Mouse (Mus musculus) monocyte, adult 59 days (primary cell): Measurements from ENCODE around the gene Olfr698. TPM values are rescaled to one million over a fixed set of nuclear protein-coding genes. Genes with fewer than 3 reads are reported as not detected.

Experiments used
- total RNA-seq, 2 experiments: library from RNA; stranded (reverse); gene quantifications; one replicate each; pipeline ENCODE4 v1.2.4; 2023

The Olfr698 gene
- total RNA-seq, result not detected

DNA sequence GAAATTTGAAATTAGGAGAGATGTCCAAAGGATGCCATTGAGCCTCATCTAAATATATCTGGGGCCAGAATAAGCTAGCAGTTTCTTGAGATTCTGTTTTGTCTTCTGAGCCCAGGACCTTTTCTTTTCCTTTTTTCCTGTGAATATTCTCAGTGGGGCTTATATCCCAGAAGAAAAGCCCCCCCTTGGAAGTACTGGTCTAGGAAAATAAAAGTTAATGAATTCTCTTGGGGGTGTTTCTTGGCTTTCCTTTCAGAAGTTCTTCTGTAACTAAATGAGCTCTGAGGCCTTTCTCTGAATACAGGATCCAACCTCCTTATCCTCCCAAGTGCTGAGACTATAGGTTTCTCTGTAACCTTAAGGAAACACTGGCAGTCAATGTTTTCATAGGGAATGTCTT lies at the start of gene Olfr698:
Gene Olfr698, minus strand, starts transcription at position 101 of the 400 bp plus-strand sequence.

GRCm38 (mm10) chr7:106793098-106793497 lies 37.9 kb upstream of the Olfr698 start, which contains the start of gene Olfr699:
Olfr699 (minus strand) TSS chr7:106793198.

DNA sequence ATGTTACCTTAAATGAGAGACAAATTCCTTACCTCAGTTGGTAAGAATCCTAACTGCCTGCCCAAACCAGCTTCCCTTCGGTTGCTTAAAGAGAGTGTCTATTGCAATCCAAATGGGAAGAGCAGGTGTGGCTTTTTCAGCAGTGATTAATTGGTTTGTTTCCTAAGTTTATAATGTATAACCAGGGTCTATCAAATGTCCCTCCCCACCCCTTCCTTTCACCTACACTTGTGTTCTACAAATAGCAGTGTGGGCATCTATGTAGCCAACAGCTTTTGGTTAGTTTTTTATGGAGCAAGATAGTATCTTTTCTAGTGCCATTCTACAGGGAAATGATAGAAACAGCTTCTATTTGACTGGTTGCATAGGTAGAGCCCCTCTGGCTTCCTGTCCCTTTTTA lies 12.9 kb downstream of the Olfr698 start, which contains the start of gene Olfr697:
Gene Olfr697, minus strand, starts transcription at position 101 of the 400 bp plus-strand sequence.

DNA sequence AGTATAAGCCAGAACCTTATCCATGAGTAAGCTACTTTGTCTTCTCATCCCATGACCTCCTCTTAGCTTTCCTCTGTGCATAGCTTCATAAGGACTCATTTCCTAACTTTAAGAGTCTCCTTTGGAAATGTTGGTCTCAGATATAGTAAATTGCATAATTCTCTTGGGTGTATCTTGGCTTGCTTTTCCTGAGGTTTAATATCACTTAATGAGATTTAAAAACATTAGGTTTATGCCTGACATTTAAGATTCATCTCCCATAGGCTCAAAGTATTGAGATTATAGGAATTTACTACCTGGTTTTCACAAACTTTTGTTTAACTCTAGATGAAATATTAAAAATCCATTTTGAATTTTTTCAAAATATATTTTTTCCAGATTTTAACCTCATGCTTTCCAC lies 38.9 kb downstream of the Olfr698 start, which contains the start of gene Olfr695:
Gene Olfr695, minus strand, starts transcription at position 101 of the 400 bp plus-strand sequence.

Other genes with a start within 250 kb of the Olfr698 start
- gene Olfr693, start 74.8 kb downstream of the Olfr698 start, total RNA-seq, result not detected
- gene Olfr694, start 63.6 kb downstream of the Olfr698 start, total RNA-seq, result not detected
- gene Olfr695, start 39.0 kb downstream of the Olfr698 start, total RNA-seq, result not detected
- not detected for gene Olfr697, start 13.0 kb downstream of the Olfr698 start, total RNA-seq
- not detected for gene Olfr699, start 37.8 kb upstream of the Olfr698 start, total RNA-seq
- gene Olfr700, start 53.4 kb upstream of the Olfr698 start, total RNA-seq, result not detected
- not detected for gene Olfr701, start 58.7 kb upstream of the Olfr698 start, total RNA-seq
- gene Olfr702, start 78.5 kb upstream of the Olfr698 start, total RNA-seq, result not detected
- gene Olfr703, start 88.0 kb upstream of the Olfr698 start, total RNA-seq, result not detected
- gene Olfr704, start 107.8 kb upstream of the Olfr698 start, total RNA-seq, result not detected
- not detected for gene Olfr705, start 121.5 kb upstream of the Olfr698 start, total RNA-seq
- gene Olfr706, start 132.8 kb upstream of the Olfr698 start, total RNA-seq, result not detected
- not detected for gene Olfr707, start 145.8 kb upstream of the Olfr698 start, total RNA-seq
- gene Olfr1532-ps1, start 152.6 kb upstream of the Olfr698 start, total RNA-seq, result not detected
- gene Olfr709-ps1, start 176.8 kb upstream of the Olfr698 start, total RNA-seq, result under 1 TPM; 0.09 to 0.13 TPM
- not detected for gene Olfr710, start 192.9 kb upstream of the Olfr698 start, total RNA-seq
- gene Olfr6, start 208.5 kb upstream of the Olfr698 start, total RNA-seq, result not detected
- not detected for gene Olfr711, start 220.1 kb upstream of the Olfr698 start, total RNA-seq